Mouse (Mus musculus) small intestine, adult 2 months (tissue): ENCODE measurements around the gene Hist1h3b.

Experiments used
- CTCF ChIP-seq: fragments of 200-500 bp; IDR thresholded peaks from 2 replicates; pipeline ENCODE4 v1.5.1; 2012; ENCODE audit warnings: low read depth, mild to moderate bottlenecking, control low read depth, inconsistent platforms, low read length, moderate library complexity, mixed read lengths; ENCODE audit not compliant: insufficient replicate concordance, insufficient read length; ENCODE audit errors: extremely low read depth
- POLR2A ChIP-seq: fragments of 200-500 bp; IDR thresholded peaks from 2 replicates; pipeline ENCODE4 v1.6.1; 2012; ENCODE audit warnings: low read depth, mild to moderate bottlenecking, control low read depth, inconsistent platforms, low read length, moderate library complexity

DNA sequence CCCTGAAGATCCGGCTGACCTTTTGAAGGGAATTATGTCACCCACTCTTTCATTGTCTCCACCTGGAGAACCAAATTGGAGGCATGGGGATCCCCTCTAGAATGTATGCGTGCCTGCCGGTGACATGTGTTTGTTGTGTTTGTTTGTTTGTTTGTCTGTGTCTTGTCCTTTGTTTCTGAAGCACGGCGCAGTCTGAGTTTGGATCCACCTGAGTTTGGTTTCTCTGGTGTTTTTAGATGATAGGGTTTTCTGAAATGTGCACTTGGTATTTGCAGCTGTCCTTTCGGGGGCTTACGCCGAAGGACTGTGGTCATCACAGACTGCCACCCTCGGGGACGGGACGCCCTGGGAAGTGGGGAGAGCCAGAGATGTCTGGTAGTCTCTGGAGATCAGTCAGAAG, 34.9 kb upstream of the Hist1h3b start:
- TF ChIP-seq POLR2A (no peak), CTCF (no peak)
